Mouse (Mus musculus) hindbrain, embryonic 11.5 days (tissue): ENCODE results near the gene Mdc1. TPM values are rescaled to one million over a fixed set of nuclear protein-coding genes. Genes with fewer than 3 reads are reported as not detected.

ENCODE experiments used
- ATAC-seq: fragments of 200-750 bp; cut with Nextera tagmentation; 2 replicates; pipeline ENCODE4 v1.8.0; 2017; ENCODE audit warnings: mild to moderate bottlenecking, moderate TSS enrichment, moderate library complexity; ENCODE audit not compliant: low FRiP score
- DNase-seq: peaks from one replicate; pipeline ENCODE4 v3.0.0-alpha.2; 2015; ENCODE audit warnings: low spot score
- H3K27ac ChIP-seq: fragments of 300-500 bp; sonication (generic); 2 replicates; pipeline ENCODE4 v1.5.1; 2014; ENCODE audit warnings: mild to moderate bottlenecking, low read depth, low read length
- H3K27me3 ChIP-seq: fragments of 300-500 bp; sonication (generic); 2 replicates; pipeline ENCODE4 v1.6.1; 2014; ENCODE audit warnings: mild to moderate bottlenecking, low read length, moderate library complexity, mixed read lengths; ENCODE audit not compliant: control insufficient read depth, insufficient read depth
- H3K36me3 ChIP-seq: fragments of 300-500 bp; sonication (generic); 2 replicates; pipeline ENCODE4 v1.6.1; 2014; ENCODE audit warnings: mild to moderate bottlenecking, low read length, moderate library complexity, mixed read lengths; ENCODE audit not compliant: control insufficient read depth, insufficient read depth
- H3K4me1 ChIP-seq: fragments of 300-500 bp; sonication (generic); replicated peaks from 2 replicates; pipeline ENCODE4 v1.6.1; 2014; ENCODE audit warnings: low read length, mixed read lengths; ENCODE audit not compliant: control insufficient read depth, insufficient read depth
- H3K4me2 ChIP-seq: fragments of 300-500 bp; sonication (generic); replicated peaks from 2 replicates; pipeline ENCODE4 v1.6.1; 2014; ENCODE audit warnings: mild to moderate bottlenecking, low read depth, low read length
- H3K4me3 ChIP-seq: fragments of 300-500 bp; sonication (generic); 2 replicates; pipeline ENCODE4 v1.5.1; 2014; ENCODE audit warnings: low read depth, low read length
- H3K9ac ChIP-seq: fragments of 300-500 bp; sonication (generic); 2 replicates; pipeline ENCODE4 v1.6.1; 2014; ENCODE audit warnings: low read depth, low read length
- H3K9me3 ChIP-seq: fragments of 300-500 bp; sonication (generic); 2 replicates; pipeline ENCODE4 v1.6.1; 2016; ENCODE audit warnings: low read length; ENCODE audit not compliant: control insufficient read depth
- WGBS: fragments of 180-500 bp; shearing (Covaris S2); extraction: QIAGEN DNeasy Blood & Tissue Kit; methylation state at CpG from one replicate; pipeline ENCODE4 v1.1.7; 2014; 5-methylcytosine and 5-hydroxymethylcytosine counted together
- polyA plus RNA-seq: library from polyadenylated mRNA; unstranded; fragments of >200 nt; fragmentation: Nextera tagmentation; extraction: Ambion mirVana; gene quantifications from 2 replicates; pipeline ENCODE4 v1.2.1, GENCODE M21; 2014

Gene Mdc1
- polyA plus RNA-seq, 1 experiment from 2014 or later: 17.3 TPM

DNA sequence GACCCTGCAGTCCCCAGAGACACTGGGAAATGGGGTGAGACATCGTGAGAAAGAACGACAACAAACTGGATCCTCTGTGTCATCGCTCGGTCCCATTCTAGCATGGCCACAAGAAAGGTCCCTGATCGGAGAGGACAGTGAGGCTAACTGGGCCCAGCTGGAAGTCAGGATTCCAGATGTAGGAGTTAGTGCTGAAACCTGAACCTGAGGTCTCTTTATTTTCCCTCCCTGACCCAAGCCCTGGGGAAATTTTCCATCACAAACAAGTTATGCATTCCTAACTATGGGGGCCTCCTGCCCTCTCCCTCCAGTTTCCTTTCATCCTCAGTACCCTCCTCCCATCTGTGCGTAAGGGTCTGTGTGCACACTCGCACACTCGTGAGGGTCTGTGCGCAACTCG lies 24.1 kb upstream of the Mdc1 start:
- 47% methylated on average over 10 of the region's 10 CpGs for WGBS
- Histone ChIP-seq H3K4me1 (0 out of 2 replicates have a peak, but pooled peaks cover 3% of the 10 kb centered on the region), H3K27ac (no peak overlapping the region), H3K4me3 (no peak overlapping the region), H3K27me3 (peaks cover 12% of the 10 kb centered on the region; the same call in 1 of the 2 replicates), H3K9me3 (no peaks in the 10 kb centered on the region), H3K36me3 (no peaks in the 10 kb centered on the region), H3K9ac (no peak overlapping the region), H3K4me2 (no peak overlapping the region)
- ATAC-seq (no peak), DNase-seq (no peak)

DNA sequence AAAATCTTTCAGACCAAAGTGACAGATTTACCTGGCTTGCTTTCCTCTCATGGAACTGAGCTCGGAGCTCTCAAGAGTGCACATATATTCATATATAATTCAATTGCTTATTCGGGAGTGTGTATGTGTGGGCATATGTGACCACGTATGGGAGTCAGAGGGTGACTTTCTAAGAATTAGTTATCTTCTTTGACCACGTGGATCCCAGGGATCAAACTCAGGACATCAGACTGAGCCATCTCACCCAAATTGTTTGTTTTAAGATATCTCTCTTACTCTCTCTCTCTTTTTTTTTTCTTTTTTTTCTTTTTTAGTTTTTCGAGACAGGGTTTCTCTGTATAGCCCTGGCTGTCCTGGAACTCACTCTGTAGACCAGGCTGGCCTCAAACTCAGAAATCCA lies 21.2 kb upstream of the Mdc1 start:
- H3K27me3 ChIP-seq: peaks cover 12% of the 10 kb centered on the region; the same call in 1 of the 2 replicates

DNA sequence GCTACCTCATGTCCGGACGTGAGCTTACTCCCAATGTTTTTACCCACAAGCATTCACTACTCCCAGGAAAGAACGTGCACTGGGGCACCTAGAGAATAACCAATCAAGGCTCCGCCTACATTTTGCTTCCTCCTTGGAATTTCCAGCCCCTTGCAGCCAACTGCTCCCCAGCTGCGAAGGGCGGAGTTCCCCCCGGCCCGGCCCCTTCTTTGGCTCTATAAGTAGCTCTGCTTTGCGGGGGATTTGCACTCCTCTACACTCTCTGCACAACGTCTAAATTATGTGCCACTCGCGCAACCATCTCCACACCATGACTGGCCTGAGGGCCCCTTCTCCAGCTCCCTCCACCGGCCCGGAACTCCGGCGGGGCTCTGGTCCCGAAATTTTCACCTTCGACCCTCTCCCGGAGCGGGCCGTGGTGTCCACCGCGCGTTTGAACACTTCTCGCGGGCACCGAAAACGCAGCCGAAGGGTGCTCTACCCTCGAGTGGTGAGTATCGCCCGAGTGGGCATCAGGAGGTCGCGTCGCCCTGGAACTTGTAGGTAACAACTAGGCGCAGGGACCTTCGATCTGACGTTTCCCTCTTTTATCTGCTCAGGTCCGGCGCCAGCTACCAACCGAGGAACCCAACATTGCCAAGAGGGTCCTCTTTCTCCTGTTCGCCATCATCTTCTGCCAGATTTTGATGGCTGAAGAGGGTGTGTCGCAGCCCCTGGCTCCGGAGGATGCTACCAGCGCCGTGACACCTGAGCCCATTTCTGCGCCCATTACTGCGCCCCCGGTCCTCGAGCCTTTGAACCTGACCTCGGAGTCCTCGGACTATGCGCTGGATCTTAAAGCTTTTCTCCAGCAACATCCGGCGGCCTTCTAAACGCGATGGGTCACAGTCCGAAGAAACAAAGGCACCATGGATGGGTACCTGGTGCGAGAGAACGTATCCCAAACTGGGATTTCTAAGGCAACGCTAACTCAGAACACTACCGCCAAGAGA lies 19.6 kb upstream of the Mdc1 start, which contains the start of gene Ier3:
Ier3 (plus strand) TSS at position 246 of the 992 bp plus-strand sequence.
- under 1% methylated on average over 62 of the region's 62 CpGs for WGBS
- no peak for ATAC-seq
- no peaks in the 10 kb centered on the region for H3K9me3 ChIP-seq
- no peak within 1 kb of the TSS for H3K27ac ChIP-seq
- H3K4me3 ChIP-seq: peak within 1 kb of the TSS; percentile 58
- H3K4me1 ChIP-seq: 0 out of 2 replicates have a peak, but pooled peaks cover 3% of the 10 kb centered on the region
- H3K27me3 ChIP-seq: peaks cover 12% of the 10 kb centered on the region; the same call in 1 of the 2 replicates
- DNase-seq: peak; percentile 67
- H3K4me2 ChIP-seq: peak within 1 kb of the TSS; percentile 90
- H3K9ac ChIP-seq: peak within 1 kb of the TSS; percentile 51
- no peaks in the 10 kb centered on the region for H3K36me3 ChIP-seq

More for the DNA sequence above, 21.2 kb upstream of the Mdc1 start:
- H3K4me2 ChIP-seq: no peak overlapping the region
- WGBS: 85% methylated on average over 5 of the region's 5 CpGs
- H3K4me1 ChIP-seq: 0 out of 2 replicates have a peak, but pooled peaks cover 3% of the 10 kb centered on the region
- no peak overlapping the region for H3K27ac ChIP-seq
- no peak overlapping the region for H3K9ac ChIP-seq
- no peak overlapping the region for H3K4me3 ChIP-seq
- no peaks in the 10 kb centered on the region for H3K36me3 ChIP-seq
- DNase-seq (no peak), ATAC-seq (no peak)
- H3K9me3 ChIP-seq: no peaks in the 10 kb centered on the region

- H3K36me3 ChIP-seq: no peaks in the 10 kb centered on the region
- no peaks in the 10 kb centered on the region for H3K9me3 ChIP-seq
- H3K4me1 ChIP-seq: 0 out of 2 replicates have a peak, but pooled peaks cover 3% of the 10 kb centered on the region
- H3K4me2 ChIP-seq: peak overlapping the region; percentile 90
- H3K9ac ChIP-seq: peak overlapping the region; percentile 13; the same call in 1 of the 2 replicates
- no peak for DNase-seq
- no peak overlapping the region for H3K27ac ChIP-seq
- H3K27me3 ChIP-seq: peaks cover 12% of the 10 kb centered on the region; the same call in 1 of the 2 replicates
- WGBS: 3% methylated on average over 11 of the region's 11 CpGs
- peak overlapping the region; percentile 58 for H3K4me3 ChIP-seq
- ATAC-seq: peak; percentile 53
Measured at GRCm38 (mm10) chr17:35822564-35822963, 18.8 kb upstream of the Mdc1 start.

GRCm38 (mm10) chr17:35822964-35823937 lies 18.1 kb upstream of the Mdc1 start, which contains the start of gene Flot1:
Flot1 (plus strand) TSS chr17:35823230.
- Histone ChIP-seq H3K4me3 (peak within 1 kb of the TSS; percentile 58), H3K36me3 (no peaks in the 10 kb centered on the region), H3K4me1 (0 out of 2 replicates have a peak, but pooled peaks cover 3% of the 10 kb centered on the region), H3K4me2 (peak within 1 kb of the TSS; percentile 90), H3K9me3 (no peaks in the 10 kb centered on the region), H3K27ac (peak within 1 kb of the TSS; percentile 77), H3K27me3 (peaks cover 12% of the 10 kb centered on the region; the same call in 1 of the 2 replicates), H3K9ac (peak within 1 kb of the TSS; percentile 57)
- ATAC-seq (peak; percentile 91), DNase-seq (peak; percentile 91)
- WGBS: under 1% methylated on average over 44 of the region's 47 CpGs

DNA sequence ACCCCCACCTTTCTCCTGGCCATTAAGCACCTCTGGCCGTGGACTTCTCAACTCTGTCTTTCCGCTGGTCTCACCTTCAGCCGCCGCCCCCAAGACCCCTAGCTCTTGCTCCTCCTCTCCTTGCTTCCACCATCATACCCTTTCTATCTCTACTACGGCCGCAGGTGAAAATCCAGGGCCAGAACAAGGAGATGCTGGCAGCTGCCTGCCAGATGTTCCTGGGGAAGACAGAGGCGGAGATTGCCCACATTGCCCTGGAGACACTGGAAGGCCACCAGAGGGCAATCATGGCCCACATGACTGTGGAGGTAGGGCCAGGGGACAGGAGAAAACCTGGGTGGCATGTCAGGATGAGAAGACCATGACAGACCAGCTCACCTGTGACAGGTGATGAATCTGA lies 16.9 kb upstream of the Mdc1 start:
- DNase-seq (no peak), ATAC-seq (no peak)
- Histone ChIP-seq H3K9me3 (no peaks in the 10 kb centered on the region), H3K4me2 (no peak overlapping the region; the same call in 1 of the 2 replicates), H3K9ac (no peak overlapping the region), H3K36me3 (no peaks in the 10 kb centered on the region), H3K4me1 (0 out of 2 replicates have a peak, but pooled peaks cover 3% of the 10 kb centered on the region), H3K4me3 (no peak overlapping the region), H3K27ac (no peak overlapping the region), H3K27me3 (peaks cover 10% of the 10 kb centered on the region; the same call in 1 of the 2 replicates)
- WGBS: 58% methylated on average over 7 of the region's 7 CpGs

GRCm38 (mm10) chr17:35825109-35825850 lies 16.0 kb upstream of the Mdc1 start:
- Histone ChIP-seq H3K36me3 (no peaks in the 10 kb centered on the region), H3K27me3 (peaks cover 7% of the 10 kb centered on the region; the same call in 1 of the 2 replicates), H3K9me3 (no peaks in the 10 kb centered on the region), H3K9ac (no peak overlapping the region), H3K4me3 (no peak overlapping the region), H3K27ac (no peak overlapping the region), H3K4me2 (no peak overlapping the region), H3K4me1 (0 out of 2 replicates have a peak, but pooled peaks cover 7% of the 10 kb centered on the region)
- no peak for ATAC-seq
- no peak for DNase-seq
- 95% methylated on average over 13 of the region's 13 CpGs for WGBS
